Mouse (Mus musculus) small intestine, adult 2 months (tissue): ENCODE results near the gene Prps2. TPM values are rescaled to one million over a fixed set of nuclear protein-coding genes. Genes with fewer than 3 reads are reported as not detected.
"Not testable (repeated sequence)": the region's sequence is repeated elsewhere in the genome, so short reads cannot be mapped to it uniquely, and the experiment has no call there.

Experiments
- H3K27ac ChIP-seq: fragments of 200-500 bp; 2 replicates; pipeline ENCODE4 v1.5.1; 2012; ENCODE audit warnings: low read depth, low read length, control low read depth, inconsistent platforms; ENCODE audit not compliant: insufficient read depth
- H3K27me3 ChIP-seq: fragments of 200-500 bp; 2 replicates; pipeline ENCODE4 v1.6.1; 2012; ENCODE audit warnings: mild to moderate bottlenecking, moderate library complexity, low read length, inconsistent platforms; ENCODE audit not compliant: control insufficient read depth, insufficient read depth
- H3K36me3 ChIP-seq: fragments of 200-500 bp; 2 replicates; pipeline ENCODE4 v1.6.1; 2012; ENCODE audit warnings: mild to moderate bottlenecking, low read length, control low read depth, inconsistent platforms; ENCODE audit not compliant: control insufficient read depth, insufficient read depth
- H3K4me1 ChIP-seq: fragments of 200-500 bp; 2 replicates; pipeline ENCODE4 v1.6.1; 2012; ENCODE audit warnings: low read length, inconsistent platforms, mixed read lengths; ENCODE audit not compliant: control insufficient read depth, insufficient read depth, insufficient read length
- H3K4me3 ChIP-seq: fragments of 200-500 bp; 2 replicates; pipeline ENCODE4 v1.5.1; 2012; ENCODE audit warnings: low read depth, mild to moderate bottlenecking, control low read depth, inconsistent platforms, low read length, moderate library complexity
- CTCF ChIP-seq: fragments of 200-500 bp; IDR thresholded peaks from 2 replicates; pipeline ENCODE4 v1.5.1; 2012; ENCODE audit warnings: low read depth, mild to moderate bottlenecking, control low read depth, inconsistent platforms, low read length, moderate library complexity, mixed read lengths; ENCODE audit not compliant: insufficient replicate concordance, insufficient read length; ENCODE audit errors: extremely low read depth
- POLR2A ChIP-seq: fragments of 200-500 bp; IDR thresholded peaks from 2 replicates; pipeline ENCODE4 v1.6.1; 2012; ENCODE audit warnings: low read depth, mild to moderate bottlenecking, control low read depth, inconsistent platforms, low read length, moderate library complexity
- WGBS: fragments of 180-500 bp; shearing (Covaris S2); methylation state at CpG from one replicate; pipeline ENCODE4 v1.1.7; 2018; 5-methylcytosine and 5-hydroxymethylcytosine counted together
- polyA plus RNA-seq: library from polyadenylated mRNA; depleted of rRNA; stranded (reverse); fragments of >200 nt; gene quantifications from 2 replicates; pipeline ENCODE4 v1.2.3, GENCODE M21; 2012; rRNA removed

Prps2 gene
- polyA plus RNA-seq, 1 experiment, result 12.8 TPM

DNA sequence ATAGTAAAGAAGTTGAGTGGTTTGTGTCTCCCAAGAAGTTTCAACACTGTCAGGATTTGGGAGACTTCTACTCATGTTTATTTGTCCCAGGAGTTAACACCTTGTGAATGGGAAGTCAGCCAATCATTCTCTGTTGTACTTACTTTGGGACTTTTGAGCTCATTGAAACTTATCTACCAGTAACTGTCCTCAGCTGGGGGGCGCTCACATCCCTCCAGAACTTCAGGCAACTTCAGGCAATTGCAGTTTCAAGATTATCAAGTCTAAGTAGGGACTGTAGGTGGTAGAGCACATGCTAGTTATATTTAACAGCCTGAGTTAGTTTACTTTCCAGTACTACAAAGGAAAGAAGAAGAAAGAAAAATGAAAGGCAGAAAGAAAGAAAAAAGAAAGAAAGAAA, 58.8 kb downstream of the Prps2 start:
- no peaks in the 10 kb centered on the region for H3K36me3 ChIP-seq
- no peak overlapping the region for H3K4me3 ChIP-seq
- H3K4me1 ChIP-seq, result no peaks in the 10 kb centered on the region
- no peak overlapping the region for H3K27ac ChIP-seq
- TF ChIP-seq CTCF (no peak), POLR2A (no peak)
- 45% methylated on average over 1 of the region's 1 CpGs for WGBS
- H3K27me3 ChIP-seq, result no peaks in the 10 kb centered on the region

DNA sequence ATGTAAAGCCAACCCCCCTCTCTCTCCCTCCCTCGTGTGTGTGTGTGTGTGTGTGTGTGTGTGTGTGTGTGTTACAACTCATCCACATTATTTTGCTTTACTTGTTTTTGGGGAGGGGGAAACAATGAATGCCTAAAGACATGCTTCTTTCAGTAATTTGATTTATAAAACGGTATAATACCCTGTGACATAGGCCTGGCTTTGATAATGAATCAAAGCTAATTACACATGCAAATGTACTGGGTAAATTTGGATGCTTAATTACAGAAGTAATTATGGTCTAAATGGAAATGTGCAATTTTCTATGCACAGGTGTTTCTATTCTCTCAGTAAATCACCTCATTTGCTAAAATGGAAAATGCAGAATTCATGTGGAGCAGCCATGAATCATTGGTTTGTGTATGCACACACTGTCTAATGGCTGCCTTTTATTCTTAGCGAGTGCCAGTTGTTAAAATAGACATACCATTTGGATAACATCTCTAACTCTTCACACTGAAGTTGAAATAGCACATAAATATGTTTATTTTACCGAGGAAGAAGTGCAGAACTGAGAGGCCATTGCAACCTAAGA, 61.2 kb downstream of the Prps2 start:
- no peak overlapping the region for H3K4me3 ChIP-seq
- 69% methylated on average over 4 of the region's 4 CpGs for WGBS
- no peak overlapping the region for H3K27ac ChIP-seq

DNA sequence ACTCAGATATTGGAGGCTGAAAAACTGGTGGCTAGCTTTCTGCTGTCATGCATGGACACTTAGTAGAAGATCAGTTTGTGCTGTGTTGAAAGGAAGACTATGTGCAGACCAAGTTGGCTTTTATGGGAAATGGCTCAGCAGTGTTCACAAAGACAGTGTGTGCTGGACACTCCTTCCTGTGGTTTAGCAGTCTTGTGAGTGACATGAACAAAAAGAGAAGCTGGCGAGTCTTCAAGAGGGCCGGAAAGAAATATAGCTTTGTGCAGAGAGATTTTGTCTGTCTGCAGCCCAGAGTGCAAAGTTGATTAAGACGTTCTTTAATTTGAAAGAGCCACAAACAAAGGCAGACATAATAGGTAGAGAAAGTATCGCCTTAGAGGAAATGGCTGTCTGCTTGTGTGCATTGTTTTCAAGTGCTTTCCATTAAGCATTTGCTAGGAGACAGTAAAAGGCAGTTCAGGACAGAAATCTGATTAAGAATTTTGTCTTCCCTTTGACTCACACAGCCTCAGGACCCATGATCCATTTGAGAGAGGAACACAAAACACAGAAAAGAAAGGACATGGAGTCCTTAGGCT, 63.6 kb downstream of the Prps2 start:
- H3K27me3 ChIP-seq, result no peaks in the 10 kb centered on the region
- no peak overlapping the region for H3K27ac ChIP-seq
- H3K4me3 ChIP-seq, result no peak overlapping the region
- no peaks in the 10 kb centered on the region for H3K4me1 ChIP-seq
- TF ChIP-seq POLR2A (no peak), CTCF (no peak)
- WGBS, result 65% methylated on average over 4 of the region's 4 CpGs
- H3K36me3 ChIP-seq, result no peaks in the 10 kb centered on the region

More for the DNA sequence above, 61.2 kb downstream of the Prps2 start:
- H3K27me3 ChIP-seq, result no peaks in the 10 kb centered on the region
- no peaks in the 10 kb centered on the region for H3K4me1 ChIP-seq
- no peak for TF ChIP-seq CTCF
- TF ChIP-seq POLR2A, result no peak
- H3K36me3 ChIP-seq, result no peaks in the 10 kb centered on the region

DNA sequence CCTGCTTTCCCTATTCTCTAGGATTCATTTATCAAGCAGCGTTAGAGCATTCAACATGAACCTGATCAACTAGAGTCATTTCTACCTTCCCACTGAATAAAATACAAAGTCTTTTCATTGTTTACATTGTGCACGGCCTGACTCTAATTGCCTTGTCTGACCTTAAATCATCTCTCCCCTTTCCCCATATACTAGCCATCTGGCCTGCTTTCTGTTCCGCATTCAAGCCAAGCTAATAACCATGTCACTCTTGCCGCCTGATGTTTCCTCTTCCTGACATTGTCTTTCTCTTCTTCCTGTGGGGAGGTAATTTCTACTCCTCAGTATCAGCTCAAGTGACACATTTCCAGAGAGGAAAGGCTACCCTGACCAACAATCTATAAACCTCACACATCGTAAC, 66.8 kb downstream of the Prps2 start:
- no peak overlapping the region for H3K27ac ChIP-seq
- TF ChIP-seq CTCF (no peak), POLR2A (no peak)
- H3K27me3 ChIP-seq, result no peaks in the 10 kb centered on the region
- WGBS, result 62% methylated on average over 5 of the region's 5 CpGs
- H3K36me3 ChIP-seq, result no peaks in the 10 kb centered on the region
- H3K4me3 ChIP-seq, result no peak overlapping the region
- H3K4me1 ChIP-seq, result no peaks in the 10 kb centered on the region

DNA sequence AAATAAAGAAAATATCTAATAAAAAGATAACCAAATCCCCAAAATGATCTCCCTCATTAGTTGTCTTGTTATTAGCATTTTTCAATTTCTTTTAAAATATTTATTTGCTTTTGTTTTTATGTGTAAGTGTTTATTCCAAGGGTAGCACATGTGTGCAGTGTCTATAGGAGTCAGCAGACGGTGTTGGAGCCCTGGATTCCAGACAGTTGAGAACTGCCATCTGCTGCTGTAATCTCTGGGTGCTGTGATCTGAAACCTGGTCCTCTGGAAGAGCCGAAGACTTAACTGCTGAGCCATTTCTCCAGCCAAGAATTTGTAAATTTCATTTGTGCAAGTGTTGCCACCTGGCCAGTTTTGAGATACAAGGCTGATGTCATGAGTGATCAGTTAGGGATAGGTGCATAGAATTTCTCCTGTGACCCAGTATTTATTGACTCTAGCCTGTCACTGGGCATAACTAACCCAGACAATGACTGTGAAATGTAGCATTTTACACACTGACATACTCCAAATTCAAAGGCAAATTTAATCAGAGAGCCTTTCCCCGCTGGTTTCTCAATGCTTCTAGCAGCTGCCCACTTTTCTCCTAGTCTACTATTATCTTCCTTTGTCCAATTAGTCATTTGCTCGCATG, 67.3 kb downstream of the Prps2 start:
- 63% methylated on average over 4 of the region's 4 CpGs for WGBS
- Histone ChIP-seq H3K27ac (no peak overlapping the region), H3K27me3 (no peaks in the 10 kb centered on the region)

DNA sequence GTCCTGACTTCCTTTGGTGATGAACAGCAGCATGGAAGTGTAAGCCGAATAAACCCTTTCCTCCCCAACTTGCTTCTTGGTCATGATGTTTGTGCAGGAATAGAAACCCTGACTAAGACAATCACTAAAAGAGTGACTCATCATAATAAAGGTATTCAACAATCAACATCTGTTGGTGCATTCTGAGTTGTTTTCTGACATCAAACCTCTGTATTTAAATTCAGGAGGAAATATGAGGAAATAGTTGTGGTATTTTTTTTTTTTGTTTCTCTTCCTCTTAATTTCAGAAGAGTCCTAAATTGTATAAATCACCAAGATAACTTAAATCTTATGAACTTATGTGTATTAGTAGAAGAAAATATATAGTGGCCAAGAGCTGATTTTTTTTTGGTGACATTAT, 80.5 kb downstream of the Prps2 start:
- not testable (repeated sequence) for H3K4me1 ChIP-seq, H3K27ac ChIP-seq, H3K36me3 ChIP-seq, H3K4me3 ChIP-seq, H3K27me3 ChIP-seq
- 86% methylated on average over 1 of the region's 1 CpGs for WGBS

More for the DNA sequence above, 67.3 kb downstream of the Prps2 start:
- Histone ChIP-seq H3K36me3 (no peaks in the 10 kb centered on the region), H3K4me1 (no peaks in the 10 kb centered on the region), H3K4me3 (no peak overlapping the region)
- no peak for TF ChIP-seq CTCF
- no peak for TF ChIP-seq POLR2A

Other genes with a start within 250 kb of the Prps2 start
- gene Tmsb4x, start 173.4 kb downstream of the Prps2 start, polyA plus RNA-seq, result 44.6 and 57.7 TPM in 2 replicates
- 0.05 TPM in 1 of 2 replicates, not detected in the other for gene Tlr8, start 118.4 kb downstream of the Prps2 start, polyA plus RNA-seq
- gene Tlr7, start 52.2 kb downstream of the Prps2 start, polyA plus RNA-seq, result 0.04 and 0.06 TPM in 2 replicates